Mouse (Mus musculus) midbrain, embryonic 12.5 days (tissue): ENCODE measurements at regions not wholly inside any gene's neighbourhood (a gene's known extent, or its start where the extent isn't known, plus 50 kb on each side); places are given as distances from the start of the nearest gene placed in this dataset.

Source experiments
- ATAC-seq: fragments of 200-750 bp; cut with Nextera tagmentation; 2 replicates; pipeline ENCODE4 v1.8.0; 2017; ENCODE audit warnings: low read depth, moderate TSS enrichment, moderate library complexity; ENCODE audit not compliant: low FRiP score
- H3K27ac ChIP-seq: fragments of 300-500 bp; sonication (generic); replicated peaks from 2 replicates; pipeline ENCODE4 v1.5.1; 2016; ENCODE audit warnings: mild to moderate bottlenecking
- H3K27me3 ChIP-seq: fragments of 300-500 bp; sonication (generic); 2 replicates; pipeline ENCODE4 v1.6.1; 2016; ENCODE audit warnings: mild to moderate bottlenecking
- H3K36me3 ChIP-seq: fragments of 300-500 bp; sonication (generic); 2 replicates; pipeline ENCODE4 v1.6.1; 2016
- H3K4me1 ChIP-seq: fragments of 300-500 bp; sonication (generic); 2 replicates; pipeline ENCODE4 v1.6.1; 2016
- H3K4me2 ChIP-seq: fragments of 300-500 bp; sonication (generic); replicated peaks from 2 replicates; pipeline ENCODE4 v1.6.1; 2016; ENCODE audit warnings: mild to moderate bottlenecking, moderate library complexity
- H3K4me3 ChIP-seq: fragments of 300-500 bp; sonication (generic); 2 replicates; pipeline ENCODE4 v1.5.1; 2016; ENCODE audit warnings: mild to moderate bottlenecking
- H3K9ac ChIP-seq: fragments of 300-500 bp; sonication (generic); replicated peaks from 2 replicates; pipeline ENCODE4 v1.6.1; 2016; ENCODE audit warnings: mild to moderate bottlenecking, moderate library complexity
- H3K9me3 ChIP-seq: fragments of 300-500 bp; sonication (generic); 2 replicates; pipeline ENCODE4 v1.6.1; 2016; ENCODE audit warnings: mild to moderate bottlenecking
- WGBS: fragments of 180-500 bp; shearing (Covaris S2); methylation state at CpG from one replicate; pipeline ENCODE4 v1.1.7; 2016; 5-methylcytosine and 5-hydroxymethylcytosine counted together

- no peak overlapping the region for H3K4me3 ChIP-seq
- peaks cover 4% of the 10 kb centered on the region; the same call in 1 of the 2 replicates for H3K27me3 ChIP-seq
- no peaks in the 10 kb centered on the region for H3K36me3 ChIP-seq
- H3K9me3 ChIP-seq = no peaks in the 10 kb centered on the region
- no peaks in the 10 kb centered on the region for H3K4me1 ChIP-seq
- no peak overlapping the region for H3K27ac ChIP-seq
- WGBS = 93% methylated on average over 3 of the region's 3 CpGs
- H3K4me2 ChIP-seq = no peak overlapping the region
- no peak for ATAC-seq
- no peak overlapping the region for H3K9ac ChIP-seq
These were observed 73.3 kb downstream of the Gm11983 start for GRCm38 (mm10) chr11:6764186-6764585.

DNA sequence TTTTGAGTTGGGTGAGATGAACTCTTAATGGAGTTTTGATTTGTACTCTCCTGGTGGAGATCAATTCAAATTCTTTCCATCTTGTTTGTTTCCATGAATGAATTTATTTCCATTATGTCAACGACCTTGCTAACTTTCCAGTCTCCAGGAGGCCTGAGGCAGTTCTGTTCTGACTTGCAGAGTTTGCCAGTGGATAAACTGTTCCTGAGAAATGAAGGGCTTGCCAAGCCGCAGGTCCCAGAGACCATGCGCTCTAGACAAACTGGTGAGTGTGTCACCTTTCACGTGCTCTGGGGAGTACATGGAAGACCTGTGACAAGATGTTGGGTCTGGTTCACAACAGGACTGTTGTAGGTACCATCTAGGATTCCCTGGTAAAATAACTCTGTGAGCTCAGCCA lies 74.5 kb downstream of the Gm11983 start:
- no peak overlapping the region for H3K27ac ChIP-seq
- 79% methylated on average over 4 of the region's 4 CpGs for WGBS
- no peaks in the 10 kb centered on the region for H3K36me3 ChIP-seq
- H3K4me2 ChIP-seq = no peak overlapping the region
- no peak overlapping the region for H3K4me3 ChIP-seq
- no peaks in the 10 kb centered on the region for H3K4me1 ChIP-seq
- peaks cover 4% of the 10 kb centered on the region; the same call in 1 of the 2 replicates for H3K27me3 ChIP-seq
- no peaks in the 10 kb centered on the region for H3K9me3 ChIP-seq
- no peak for ATAC-seq
- H3K9ac ChIP-seq = no peak overlapping the region

DNA sequence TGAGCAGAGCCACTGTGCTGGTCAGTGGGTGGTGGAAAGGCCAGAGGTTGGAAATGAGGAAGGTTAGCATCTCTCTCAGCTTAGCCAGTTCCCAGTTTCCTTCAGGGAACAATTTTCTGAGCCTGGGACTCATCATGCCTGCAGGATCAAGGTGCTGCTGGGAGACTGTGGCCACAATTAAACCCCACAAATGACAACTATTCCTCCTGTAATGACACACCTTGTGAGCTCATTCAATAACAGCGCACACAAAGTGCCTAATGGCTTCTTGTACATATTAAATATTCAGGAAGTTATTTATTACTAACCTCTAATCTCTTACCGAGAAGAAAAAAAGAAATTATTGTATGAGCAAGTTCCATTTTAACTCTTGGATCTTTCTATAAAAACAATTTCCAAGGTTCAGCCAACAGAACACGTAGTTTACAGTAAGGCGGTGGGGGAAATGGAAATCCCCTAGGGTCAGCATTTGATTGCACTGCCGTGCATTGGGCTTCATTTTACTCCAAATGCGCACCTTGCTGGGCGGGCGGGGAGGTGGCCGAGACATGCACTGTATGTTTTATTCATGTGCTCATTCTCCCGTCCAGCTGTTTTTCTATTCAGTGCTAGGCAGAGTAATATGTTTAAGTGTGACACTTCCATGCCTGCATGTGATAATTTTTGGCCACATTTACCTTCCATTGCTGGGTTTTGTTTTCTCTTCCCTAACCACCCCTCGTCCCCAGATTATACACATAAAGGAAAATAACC lies 75.4 kb downstream of the Gm11983 start:
- no peaks in the 10 kb centered on the region for H3K27me3 ChIP-seq
- no peaks in the 10 kb centered on the region for H3K9me3 ChIP-seq
- no peak overlapping the region for H3K9ac ChIP-seq
- H3K36me3 ChIP-seq = no peaks in the 10 kb centered on the region
- H3K4me2 ChIP-seq = no peak overlapping the region
- WGBS = 70% methylated on average over 11 of the region's 11 CpGs
- H3K27ac ChIP-seq = no peak overlapping the region
- no peaks in the 10 kb centered on the region for H3K4me1 ChIP-seq
- H3K4me3 ChIP-seq = no peak overlapping the region
- ATAC-seq = no peak

- no peak overlapping the region for H3K4me3 ChIP-seq
- H3K36me3 ChIP-seq = no peaks in the 10 kb centered on the region
- 83% methylated on average over 4 of the region's 4 CpGs for WGBS
- H3K9me3 ChIP-seq = no peaks in the 10 kb centered on the region
- no peak overlapping the region for H3K27ac ChIP-seq
- no peaks in the 10 kb centered on the region for H3K27me3 ChIP-seq
- no peaks in the 10 kb centered on the region for H3K4me1 ChIP-seq
- no peak overlapping the region for H3K4me2 ChIP-seq
- ATAC-seq = no peak
- H3K9ac ChIP-seq = no peak overlapping the region
These were observed 77.9 kb downstream of the Gm11983 start for GRCm38 (mm10) chr11:6759578-6759977.

DNA sequence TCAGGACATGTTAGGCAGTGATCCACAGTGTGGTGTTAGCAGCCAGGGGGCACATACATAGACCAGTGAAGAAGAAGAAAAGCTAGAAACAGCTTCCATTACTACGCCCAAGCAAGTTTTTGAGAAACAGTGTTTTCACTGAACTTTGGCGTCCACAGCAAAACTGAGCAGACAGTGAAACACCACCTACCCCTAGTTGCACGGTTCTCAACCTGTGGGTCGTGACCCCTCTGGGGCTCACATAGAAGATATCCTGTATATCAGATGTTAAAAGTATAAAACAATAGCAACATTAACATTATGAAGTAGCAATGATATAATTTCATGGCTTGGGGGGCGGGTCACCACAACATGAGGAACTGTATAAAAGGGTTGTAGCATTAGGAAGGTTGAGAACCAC lies 81.1 kb downstream of the Ramp3 start:
- Histone ChIP-seq H3K4me1 (no peaks in the 10 kb centered on the region), H3K9me3 (no peaks in the 10 kb centered on the region), H3K4me3 (no peak overlapping the region), H3K27me3 (no peaks in the 10 kb centered on the region), H3K9ac (no peak overlapping the region), H3K27ac (no peak overlapping the region), H3K36me3 (no peaks in the 10 kb centered on the region), H3K4me2 (no peak overlapping the region)
- WGBS = 92% methylated on average over 5 of the region's 5 CpGs
- no peak for ATAC-seq

GRCm38 (mm10) chr11:6738581-6738980 lies 80.3 kb downstream of the Ramp3 start:
- H3K9me3 ChIP-seq = no peaks in the 10 kb centered on the region
- no peaks in the 10 kb centered on the region for H3K4me1 ChIP-seq
- no peak overlapping the region for H3K9ac ChIP-seq
- H3K4me2 ChIP-seq = no peak overlapping the region
- H3K4me3 ChIP-seq = no peak overlapping the region
- WGBS = 79% methylated on average over 3 of the region's 3 CpGs
- H3K27ac ChIP-seq = no peak overlapping the region
- ATAC-seq = no peak
- H3K36me3 ChIP-seq = no peaks in the 10 kb centered on the region
- H3K27me3 ChIP-seq = no peaks in the 10 kb centered on the region

DNA sequence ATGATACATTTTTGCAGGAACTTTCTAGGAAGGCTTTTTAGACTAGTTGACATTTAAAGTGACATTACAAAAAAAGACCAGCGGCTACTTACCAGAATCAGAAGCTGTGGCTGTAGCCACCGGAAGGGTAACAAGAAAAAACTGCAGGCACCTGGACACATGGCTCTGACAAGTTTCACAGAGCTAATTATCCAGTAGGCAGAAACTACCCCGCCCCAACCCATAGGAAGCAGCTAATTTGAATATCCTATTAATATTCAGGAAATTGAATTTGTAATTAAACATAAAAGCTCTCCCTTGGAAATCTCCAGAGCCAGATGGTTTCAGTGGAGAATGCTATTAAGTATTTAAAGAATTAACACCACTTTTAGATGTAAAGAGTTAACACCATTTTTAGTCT lies 79.8 kb downstream of the Ramp3 start:
- no peak overlapping the region for H3K4me3 ChIP-seq
- ATAC-seq = no peak

DNA sequence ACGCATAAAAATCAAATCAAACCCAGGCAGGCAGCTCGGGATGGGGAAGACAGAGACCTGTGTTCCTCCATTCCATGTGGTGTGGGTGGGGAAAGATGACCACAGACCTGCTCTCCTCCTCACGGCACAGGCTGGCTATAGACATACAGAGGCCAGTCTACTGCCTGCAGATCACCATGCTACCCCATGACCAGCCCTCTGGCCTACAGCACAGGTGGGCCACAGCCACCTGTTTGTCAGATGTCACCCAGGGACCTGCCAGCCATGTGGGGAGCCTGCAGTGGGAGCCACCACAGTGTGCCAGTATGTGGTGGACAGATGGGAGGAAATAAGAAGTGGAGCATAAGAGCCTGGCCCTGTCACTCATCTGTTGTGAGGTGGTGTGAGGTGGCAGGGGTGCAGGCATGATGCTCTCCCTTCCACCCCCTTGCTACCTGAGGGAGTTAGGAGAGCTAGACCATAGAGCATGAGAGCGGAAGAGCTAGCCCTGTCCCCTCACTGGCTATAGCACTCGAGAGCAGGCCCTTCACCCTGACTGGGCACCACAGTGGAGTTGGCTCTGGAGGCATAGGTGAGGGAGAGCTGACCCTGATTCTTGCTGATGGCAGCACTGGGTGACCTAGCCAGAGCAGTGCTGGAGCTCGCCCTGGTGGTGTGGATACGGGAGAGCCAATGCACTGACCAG lies 76.6 kb downstream of the Ramp3 start:
- Histone ChIP-seq H3K4me2 (no peak overlapping the region), H3K9me3 (no peaks in the 10 kb centered on the region), H3K4me1 (no peaks in the 10 kb centered on the region), H3K9ac (no peak overlapping the region), H3K27ac (no peak overlapping the region), H3K4me3 (no peak overlapping the region), H3K27me3 (no peaks in the 10 kb centered on the region), H3K36me3 (no peaks in the 10 kb centered on the region)
- ATAC-seq = no peak
- WGBS = 92% methylated on average over 7 of the region's 7 CpGs

More for the DNA sequence above, 79.8 kb downstream of the Ramp3 start:
- Histone ChIP-seq H3K4me1 (no peaks in the 10 kb centered on the region), H3K27me3 (no peaks in the 10 kb centered on the region), H3K27ac (no peak overlapping the region), H3K36me3 (no peaks in the 10 kb centered on the region), H3K9ac (no peak overlapping the region), H3K4me2 (no peak overlapping the region), H3K9me3 (no peaks in the 10 kb centered on the region)
- 83% methylated on average over 3 of the region's 3 CpGs for WGBS

- Histone ChIP-seq H3K27ac (no peak overlapping the region), H3K4me1 (no peaks in the 10 kb centered on the region), H3K4me2 (no peak overlapping the region), H3K4me3 (no peak overlapping the region), H3K27me3 (no peaks in the 10 kb centered on the region), H3K36me3 (no peaks in the 10 kb centered on the region), H3K9me3 (no peaks in the 10 kb centered on the region), H3K9ac (no peak overlapping the region)
- no peak for ATAC-seq
- 78% methylated on average over 5 of the region's 5 CpGs for WGBS
These were observed 73.2 kb downstream of the Ramp3 start for GRCm38 (mm10) chr11:6731505-6731904.
